Mouse (Mus musculus) skeletal muscle tissue, adult 2 months (tissue): ENCODE results near the gene Safb2.
"Not testable (repeated sequence)": the region's sequence is repeated elsewhere in the genome, so short reads cannot be mapped to it uniquely, and the experiment has no call there.

Source experiments
- DNase-seq: peaks from one replicate; pipeline ENCODE4 v3.0.0-alpha.2; 2012; ENCODE audit warnings: low read depth, low spot score

Gene Safb2

DNA sequence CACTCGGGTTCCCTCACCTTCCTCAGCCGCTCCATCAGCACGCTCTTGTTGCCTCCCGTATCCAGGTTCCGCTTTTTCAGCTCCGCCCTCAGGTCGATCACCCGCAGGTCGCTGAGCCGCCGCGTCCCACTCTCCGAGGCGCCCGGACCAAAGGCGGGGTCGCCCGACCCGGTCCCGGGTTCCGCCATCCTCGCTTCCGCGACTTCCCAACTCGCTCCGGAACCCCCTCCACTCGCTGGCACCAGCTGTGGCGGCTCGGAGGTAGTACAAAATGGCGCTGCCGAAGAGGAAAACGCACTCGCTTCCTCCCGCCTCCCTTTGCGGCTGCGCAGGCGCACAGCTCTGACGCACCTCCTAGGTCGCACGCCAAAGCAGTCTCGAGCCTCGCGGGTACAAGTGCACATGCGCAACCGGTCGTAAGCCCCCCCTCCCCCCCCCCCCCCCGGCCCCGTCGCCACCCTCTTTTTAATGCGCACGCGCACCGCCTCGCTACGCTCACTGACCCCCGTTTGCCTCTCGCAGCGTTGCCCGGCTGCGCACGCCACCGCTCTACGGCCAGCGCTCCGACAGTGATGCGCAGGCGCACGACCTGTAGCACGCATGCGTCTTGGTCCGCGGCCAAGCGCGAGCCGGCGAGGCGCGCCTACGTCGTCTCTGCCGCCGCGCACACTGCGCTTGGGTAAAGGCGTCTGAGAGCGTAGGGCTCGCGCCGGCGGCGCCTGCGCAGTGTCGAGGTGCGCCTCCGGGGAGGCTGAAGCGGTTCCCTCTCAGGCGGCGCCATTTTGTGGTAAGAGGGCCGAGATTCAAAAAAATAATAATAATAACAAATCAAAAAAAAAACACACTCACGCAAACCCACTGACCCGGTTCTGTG lies at the start of gene Safb2, which contains the start of gene Safb:
Gene Safb2, minus strand, starts transcription at position 329 of the 874 bp plus-strand sequence.
Gene Safb, plus strand, starts transcription at position 569 of the 874 bp plus-strand sequence.
- DNase-seq = peak; percentile 100

- DNase-seq = no peak
Measured at GRCm38 (mm10) chr17:56634023-56634422, 49.6 kb upstream of the Safb2 start.

DNA sequence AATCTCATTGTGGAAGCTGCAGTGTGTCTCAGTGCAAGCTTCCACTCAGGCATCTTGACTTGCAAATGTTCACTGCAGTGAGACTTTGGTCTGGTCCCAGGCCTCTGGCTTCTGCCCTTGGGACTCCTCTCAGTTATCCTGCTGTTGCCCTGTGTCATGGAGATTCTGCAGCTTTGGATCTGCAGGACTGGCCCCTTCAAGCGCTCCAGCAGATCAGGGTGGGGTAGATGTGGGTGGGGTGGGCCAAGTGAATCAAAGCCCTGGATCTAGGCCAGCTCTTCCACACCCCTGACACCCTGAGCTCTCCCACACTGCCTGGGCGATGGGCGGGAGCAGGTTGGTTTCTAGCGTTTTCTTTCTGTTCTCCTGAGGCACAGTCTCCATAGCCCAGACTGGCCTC lies 47.4 kb upstream of the Safb2 start:
- no peak for DNase-seq

DNA sequence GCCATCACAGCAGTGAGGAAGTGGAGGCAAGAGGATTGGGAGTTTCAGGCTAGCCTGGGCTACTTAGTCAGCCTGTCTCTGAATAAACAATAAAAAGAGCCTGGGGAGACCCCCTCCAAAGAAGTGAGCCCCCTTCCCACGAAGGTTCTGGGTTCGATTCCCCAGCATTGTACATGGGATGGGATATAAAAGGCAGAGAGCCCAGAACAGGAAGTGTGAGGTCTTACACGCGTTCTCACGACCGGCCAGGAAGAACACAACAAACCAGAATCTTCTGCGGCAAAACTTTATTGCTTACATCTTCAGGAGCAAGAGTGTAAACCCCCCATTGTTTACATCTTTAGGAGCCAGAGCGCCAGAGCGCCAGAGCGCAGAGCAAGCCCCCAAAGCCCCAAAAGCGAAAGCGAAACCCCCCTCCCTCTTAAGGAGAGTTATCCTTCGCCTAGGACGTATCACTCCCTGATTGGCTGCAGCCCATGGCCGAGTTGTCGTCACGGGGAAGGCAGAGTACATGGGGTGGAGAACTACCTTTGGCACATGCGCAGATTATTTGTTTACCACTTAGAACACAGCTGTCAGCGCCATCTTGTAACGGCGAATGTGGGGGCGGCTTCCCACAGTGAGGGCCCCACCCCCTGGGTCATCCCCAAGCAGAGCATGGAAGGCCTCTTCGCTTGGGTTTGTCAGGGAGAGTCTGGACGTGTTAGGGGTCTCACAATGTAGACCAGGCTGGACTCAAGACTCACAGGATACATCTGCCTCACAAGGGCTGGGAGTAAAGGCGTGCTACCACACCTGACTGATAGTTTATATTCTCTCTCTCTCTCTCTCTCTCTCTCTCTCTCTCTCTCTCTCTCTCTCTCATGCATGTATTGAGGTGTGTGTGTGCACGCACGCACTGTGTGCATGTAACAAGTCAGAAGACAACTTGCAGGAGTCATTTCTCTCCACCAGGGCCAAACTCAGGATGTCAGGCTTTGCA lies 45.7 kb upstream of the Safb2 start:
- DNase-seq = not testable (repeated sequence)

GRCm38 (mm10) chr17:56627530-56628277 lies 43.3 kb upstream of the Safb2 start, which contains the start of gene Catsperd:
TSS of gene Catsperd (plus strand) at chr17:56628143.
- DNase-seq = no peak

- DNase-seq = peak; percentile 95
Measured at GRCm38 (mm10) chr17:56626754-56627470, 42.5 kb upstream of the Safb2 start, which contains the start of gene Lonp1. TSS of gene Lonp1 (minus strand) at chr17:56626887.

DNA sequence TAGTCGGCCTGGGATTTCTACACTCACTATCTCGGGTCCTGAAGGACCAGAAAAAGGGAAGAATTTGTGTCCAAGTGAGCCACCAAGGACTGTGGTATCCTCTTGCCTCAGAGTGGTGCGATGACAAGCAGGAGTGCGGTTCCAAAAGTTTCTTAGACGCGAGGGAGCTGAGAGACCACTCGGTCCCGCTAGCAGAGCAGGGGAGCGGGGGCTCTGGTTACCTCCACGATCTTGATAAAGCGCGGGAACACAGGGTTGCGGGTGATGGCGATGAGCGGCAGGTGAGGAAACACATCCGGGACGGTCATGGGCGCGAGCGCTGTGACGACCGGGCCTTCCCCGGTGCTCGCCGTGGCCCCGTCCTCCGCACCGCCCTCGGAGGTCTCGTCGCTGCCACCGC lies 41.9 kb upstream of the Safb2 start:
- no peak for DNase-seq

DNA sequence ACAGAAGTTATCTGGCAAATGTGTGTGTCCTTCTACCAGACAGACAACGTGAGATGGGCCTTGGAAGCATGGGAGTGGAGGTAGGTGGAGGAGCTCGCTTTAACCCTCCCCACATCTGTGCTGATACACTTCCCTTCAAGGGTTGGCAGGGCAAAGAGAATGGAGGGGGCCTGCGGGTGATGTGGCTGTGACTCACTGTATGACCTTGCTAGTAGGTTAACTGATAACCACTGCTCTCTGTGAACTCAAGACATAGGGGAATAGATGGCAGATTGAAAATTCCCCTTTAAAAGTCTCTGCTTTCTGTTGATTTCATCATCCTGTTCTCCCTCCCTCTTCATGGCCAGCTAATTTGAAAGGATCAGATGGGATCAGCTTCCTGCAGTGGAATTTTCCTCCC lies 41.1 kb upstream of the Safb2 start:
- no peak for DNase-seq

GRCm38 (mm10) chr17:56617628-56618027 lies 33.2 kb upstream of the Safb2 start:
- DNase-seq = no peak

DNA sequence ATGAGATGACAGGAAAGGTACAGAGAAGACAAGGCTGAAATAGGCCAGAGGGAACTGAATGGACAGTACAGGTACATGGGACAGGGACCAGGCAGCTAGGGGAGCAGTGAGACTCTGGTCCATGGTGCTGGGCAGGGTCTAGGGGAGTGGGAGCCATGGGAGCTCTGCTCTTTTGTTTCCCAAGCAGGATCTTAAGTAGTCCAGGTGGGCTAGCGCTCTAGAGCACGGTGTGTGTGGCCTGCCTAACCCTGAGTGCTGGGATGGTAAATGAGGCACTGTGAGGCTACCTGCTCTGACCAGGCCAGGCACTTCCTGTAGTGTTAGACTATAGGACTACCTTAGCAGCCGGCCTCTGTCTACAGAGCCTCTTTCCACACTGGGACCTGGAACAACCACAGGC lies 32.3 kb upstream of the Safb2 start:
- DNase-seq = no peak

DNA sequence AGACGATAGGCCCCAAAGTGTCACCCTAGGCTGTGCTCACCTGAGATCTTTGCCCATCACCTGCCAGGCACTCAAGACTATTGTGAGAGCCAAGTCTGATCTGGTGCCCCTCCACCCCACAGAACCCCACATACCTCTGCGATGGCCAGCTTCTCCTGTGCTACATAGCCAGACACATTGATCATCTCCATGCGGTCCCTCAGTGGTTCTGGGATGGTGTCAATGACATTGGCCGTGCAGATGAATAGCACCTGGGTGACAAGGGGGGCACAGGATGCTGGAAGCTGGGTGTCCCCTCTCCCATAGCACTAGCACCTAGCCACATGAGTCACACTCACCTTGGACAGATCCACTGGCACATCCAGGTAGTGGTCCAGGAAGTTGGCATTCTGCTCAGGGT lies 31.4 kb upstream of the Safb2 start:
- no peak for DNase-seq

- DNase-seq = no peak
Measured at GRCm38 (mm10) chr17:56615136-56615784, 30.9 kb upstream of the Safb2 start.

DNA sequence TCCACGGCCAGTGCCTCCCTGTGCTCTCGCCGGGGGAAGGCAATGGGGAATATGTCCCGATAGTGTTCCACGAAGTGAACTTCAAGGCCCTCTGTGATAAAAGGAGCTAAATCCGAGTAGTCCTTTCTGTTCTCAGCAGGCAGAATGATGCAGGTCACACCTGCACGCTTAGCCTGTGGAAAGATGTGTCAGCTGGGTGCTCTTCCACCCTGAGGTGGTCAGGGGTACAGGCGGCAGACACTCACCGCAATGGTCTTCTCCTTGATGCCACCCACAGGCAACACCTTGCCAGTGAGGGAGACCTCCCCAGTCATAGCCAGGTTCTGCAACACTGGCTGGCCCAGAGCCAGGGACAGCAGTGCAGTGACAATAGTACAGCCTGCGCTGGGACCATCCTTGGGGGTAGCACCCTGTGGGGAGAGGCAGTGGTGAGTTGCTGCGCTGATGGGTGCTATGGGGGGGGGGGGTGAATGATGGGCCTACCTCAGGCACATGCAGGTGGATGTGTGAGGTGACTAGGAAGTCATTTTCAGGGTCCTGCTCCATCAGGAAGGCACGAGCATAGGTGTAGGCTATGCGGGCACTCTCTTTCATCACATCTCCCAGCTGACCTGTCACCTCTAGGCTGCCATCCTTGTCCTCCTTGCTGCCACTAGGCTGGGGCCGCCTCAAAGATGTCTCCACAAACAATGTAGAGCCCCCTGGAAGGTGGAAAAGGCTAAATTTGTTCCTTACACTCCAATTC lies 30.2 kb upstream of the Safb2 start:
- no peak for DNase-seq

- DNase-seq = not testable (repeated sequence)
Measured at GRCm38 (mm10) chr17:56613893-56614292, 29.5 kb upstream of the Safb2 start.

GRCm38 (mm10) chr17:56613236-56613844 lies 29.0 kb upstream of the Safb2 start, which contains the start of gene Rpl36:
TSS of gene Rpl36 (plus strand) at chr17:56613416.
- peak; percentile 88 for DNase-seq

- not testable (repeated sequence) for DNase-seq
Measured at GRCm38 (mm10) chr17:56612565-56612939, 28.2 kb upstream of the Safb2 start.

GRCm38 (mm10) chr17:56611861-56612564 lies 27.6 kb upstream of the Safb2 start:
- DNase-seq = no peak

DNA sequence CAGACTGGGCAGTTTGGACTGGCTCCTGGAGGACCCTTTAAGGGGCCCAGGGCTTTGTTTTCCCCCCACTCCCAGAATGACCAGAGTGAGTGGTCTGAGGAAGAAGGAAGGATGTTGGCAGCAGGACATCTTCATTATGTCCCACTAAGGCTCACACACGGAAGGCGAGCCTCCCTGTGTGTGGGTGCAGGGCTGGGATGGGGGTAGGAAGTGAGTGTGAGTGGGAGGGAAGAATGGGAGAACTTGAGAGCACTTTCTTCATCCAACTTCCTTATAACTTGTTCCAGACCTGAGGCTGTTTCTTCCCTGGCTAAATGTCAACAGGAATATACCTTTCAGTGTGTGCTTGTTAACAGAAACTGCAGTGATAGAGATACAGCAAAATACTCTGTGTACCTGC lies 26.9 kb upstream of the Safb2 start:
- no peak for DNase-seq
